Mouse (Mus musculus): ENCODE results near the gene BC051019. TPM values are rescaled to one million over a fixed set of nuclear protein-coding genes. Genes with fewer than 3 reads are reported as not detected.
A peak's percentile ranks its signal among the peaks of the same experiment; 100 is the strongest.

BC051019 gene
- under 1 TPM in 1 of 2 experiments, not detected in 1; 0.64 TPM for total RNA-seq (2021)
- long read RNA-seq, experiment 1, result 0 reads
- long read RNA-seq, experiment 2, result 0 reads

DNA sequence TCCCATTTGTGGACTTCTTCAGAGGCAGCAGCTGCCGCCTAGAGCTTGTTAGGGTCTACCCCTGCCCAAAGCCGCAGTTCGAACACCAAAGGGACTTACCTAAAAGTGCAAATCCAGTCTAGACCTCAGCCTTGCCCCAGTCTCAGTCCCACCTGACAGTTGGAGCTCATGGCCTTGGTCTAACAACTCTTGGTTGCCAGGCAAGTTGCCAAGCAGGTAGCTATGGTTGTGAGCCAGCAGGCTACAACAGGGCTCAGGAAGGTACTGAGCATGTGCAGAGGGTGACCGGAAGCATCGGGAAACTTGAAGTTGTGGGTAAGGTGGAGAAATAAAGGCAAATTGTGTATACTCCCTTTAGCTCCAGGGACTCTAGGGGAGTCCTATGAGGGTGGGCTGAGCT, at the start of gene BC051019:
BC051019 (minus strand) TSS at position 154 of the 400 bp plus-strand sequence.
- no peak for DNase-seq

DNA sequence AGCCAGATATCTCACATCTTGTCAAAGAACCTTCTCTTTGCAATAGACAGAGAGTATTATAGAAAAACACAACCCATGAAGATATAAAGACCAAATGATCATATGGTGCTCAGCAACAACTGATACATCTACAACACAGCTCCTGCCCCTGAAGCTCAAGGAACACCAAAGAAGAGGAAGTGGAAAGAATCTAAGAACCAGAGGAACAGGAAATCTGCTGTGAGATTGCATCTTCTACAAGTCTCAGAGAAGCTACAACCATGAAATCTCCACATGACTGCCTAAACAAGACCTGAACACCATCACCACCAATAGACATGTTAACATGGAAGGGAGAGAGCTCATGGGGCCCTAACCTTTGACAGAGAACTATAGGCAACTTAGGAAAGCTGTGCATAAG, 48.6 kb upstream of the BC051019 start:
- no peak for DNase-seq

DNA sequence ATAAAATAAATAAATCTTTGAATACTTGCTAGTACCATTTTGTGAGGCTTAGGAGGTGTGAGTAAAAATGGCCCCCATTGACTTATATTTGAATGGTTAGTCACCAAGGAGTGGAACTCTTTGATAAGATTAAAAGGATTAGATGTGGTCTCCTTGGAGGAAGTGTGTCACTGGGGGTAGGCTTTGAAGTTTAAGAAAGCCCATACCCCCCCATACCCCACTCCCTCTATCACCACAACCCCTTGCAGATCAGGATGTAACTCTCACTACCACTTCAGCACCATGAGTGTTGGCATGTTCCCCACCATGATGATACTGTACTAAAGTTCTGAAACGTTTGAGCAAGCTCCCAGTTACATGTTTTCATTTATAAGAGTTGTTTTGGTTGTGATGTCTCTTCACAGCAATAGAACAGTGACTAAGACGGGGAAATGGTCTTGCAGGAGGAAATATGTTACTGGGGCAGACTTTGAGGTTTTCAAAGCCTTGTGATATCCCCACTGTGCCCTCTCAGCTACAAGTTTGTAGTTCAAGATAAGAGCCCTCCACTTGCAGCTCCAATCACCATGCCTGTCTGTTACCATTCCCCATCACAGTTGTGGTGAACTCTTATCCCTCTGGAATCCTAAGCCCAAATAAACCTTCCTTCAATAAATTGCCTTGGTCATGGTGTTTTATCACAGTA, 45.2 kb upstream of the BC051019 start:
- DNase-seq, result no peak

DNA sequence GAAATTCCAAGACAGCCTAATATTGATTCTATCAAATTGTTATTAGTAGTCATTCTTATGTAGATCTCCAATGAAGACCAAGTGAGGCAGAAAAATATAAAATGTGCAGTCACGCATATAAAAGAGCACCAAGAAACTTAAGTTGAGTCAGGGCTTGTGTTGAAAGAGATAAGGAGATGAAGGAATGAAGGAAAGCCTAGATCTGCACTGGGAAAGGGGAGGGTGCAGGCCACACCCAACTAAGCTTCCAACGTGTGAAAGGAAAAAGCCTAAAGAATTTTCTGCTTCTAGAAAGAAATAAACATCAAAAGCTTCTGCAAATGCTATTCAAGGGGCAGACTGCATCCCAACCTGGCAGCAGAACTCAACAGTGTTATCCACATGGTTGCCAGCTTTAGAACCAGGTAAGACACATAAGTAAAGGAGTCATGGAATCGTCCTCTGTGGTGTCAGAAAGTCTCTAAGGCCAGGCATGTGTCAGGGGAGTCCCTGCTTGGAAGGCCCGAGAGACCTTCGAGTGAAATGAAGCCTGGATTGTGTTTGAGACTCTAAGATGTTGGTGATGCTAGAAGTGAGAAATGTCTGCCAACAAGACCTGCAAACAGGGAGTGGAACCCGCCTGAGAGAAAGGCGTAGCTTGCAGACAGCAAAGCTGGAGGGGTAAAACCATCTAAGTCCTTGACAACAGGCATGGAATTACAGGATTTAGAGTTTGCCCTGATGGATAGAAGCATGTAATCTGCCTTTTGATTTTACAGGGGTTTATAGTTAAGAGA, 44.1 kb upstream of the BC051019 start:
- DNase-seq, result no peak

DNA sequence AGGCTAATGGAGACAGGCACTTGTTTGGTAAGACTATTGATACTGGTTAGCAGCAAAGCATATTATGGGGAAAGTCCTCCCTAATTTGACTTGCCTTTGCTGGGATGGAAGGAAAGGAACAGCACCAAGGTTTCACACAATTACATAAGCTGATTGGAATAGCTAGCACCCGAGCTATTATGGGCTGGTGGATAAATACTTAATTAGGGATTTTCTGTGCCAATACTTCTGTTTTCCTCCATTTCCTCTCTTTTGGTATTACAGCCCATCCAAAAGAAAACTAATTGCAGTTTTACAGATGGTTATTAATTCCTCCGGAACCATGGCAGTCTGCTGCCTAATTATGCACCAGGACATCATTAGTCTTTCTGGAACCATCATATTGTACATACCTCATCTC, 40.4 kb upstream of the BC051019 start:
- no peak for DNase-seq

DNA sequence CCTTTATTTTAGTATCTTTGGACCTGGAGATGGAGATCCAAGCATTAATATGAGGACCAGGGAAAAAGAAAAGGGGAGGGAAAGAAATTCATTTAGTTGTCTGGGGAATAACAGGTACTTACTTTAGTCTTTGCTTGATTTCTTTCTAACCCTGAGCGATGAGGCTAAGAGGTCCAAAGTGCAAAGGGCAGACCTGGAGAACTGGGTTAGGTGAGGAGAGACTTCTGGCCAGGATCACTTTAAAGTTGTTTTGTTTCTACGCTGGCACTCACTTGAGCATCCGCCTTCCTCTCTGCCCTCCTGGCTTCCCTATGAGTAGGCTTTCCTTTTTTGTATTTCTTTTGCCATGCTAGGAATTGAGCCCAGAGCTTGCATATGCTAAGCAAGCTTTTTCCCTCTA, 32.6 kb upstream of the BC051019 start:
- DNase-seq, result no peak

DNA sequence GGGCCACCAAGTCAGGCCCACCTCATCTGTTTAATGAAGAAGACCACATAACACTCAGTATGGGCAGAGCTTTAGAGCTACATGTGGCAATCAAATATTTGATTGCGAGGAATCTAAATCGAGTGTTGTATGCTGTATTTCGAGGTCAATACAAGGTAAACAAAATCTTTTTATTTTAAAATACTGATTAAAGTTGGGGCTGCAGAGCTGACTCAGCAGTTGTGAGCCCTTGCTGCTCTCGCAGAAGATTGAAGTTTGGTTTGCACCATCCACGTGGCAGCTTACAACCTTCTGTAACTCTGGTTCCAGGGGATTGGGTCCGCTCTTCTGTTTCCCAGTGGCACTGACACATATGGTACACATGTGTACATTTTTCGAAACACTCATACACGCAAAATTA, 30.4 kb upstream of the BC051019 start:
- DNase-seq, result no peak

DNA sequence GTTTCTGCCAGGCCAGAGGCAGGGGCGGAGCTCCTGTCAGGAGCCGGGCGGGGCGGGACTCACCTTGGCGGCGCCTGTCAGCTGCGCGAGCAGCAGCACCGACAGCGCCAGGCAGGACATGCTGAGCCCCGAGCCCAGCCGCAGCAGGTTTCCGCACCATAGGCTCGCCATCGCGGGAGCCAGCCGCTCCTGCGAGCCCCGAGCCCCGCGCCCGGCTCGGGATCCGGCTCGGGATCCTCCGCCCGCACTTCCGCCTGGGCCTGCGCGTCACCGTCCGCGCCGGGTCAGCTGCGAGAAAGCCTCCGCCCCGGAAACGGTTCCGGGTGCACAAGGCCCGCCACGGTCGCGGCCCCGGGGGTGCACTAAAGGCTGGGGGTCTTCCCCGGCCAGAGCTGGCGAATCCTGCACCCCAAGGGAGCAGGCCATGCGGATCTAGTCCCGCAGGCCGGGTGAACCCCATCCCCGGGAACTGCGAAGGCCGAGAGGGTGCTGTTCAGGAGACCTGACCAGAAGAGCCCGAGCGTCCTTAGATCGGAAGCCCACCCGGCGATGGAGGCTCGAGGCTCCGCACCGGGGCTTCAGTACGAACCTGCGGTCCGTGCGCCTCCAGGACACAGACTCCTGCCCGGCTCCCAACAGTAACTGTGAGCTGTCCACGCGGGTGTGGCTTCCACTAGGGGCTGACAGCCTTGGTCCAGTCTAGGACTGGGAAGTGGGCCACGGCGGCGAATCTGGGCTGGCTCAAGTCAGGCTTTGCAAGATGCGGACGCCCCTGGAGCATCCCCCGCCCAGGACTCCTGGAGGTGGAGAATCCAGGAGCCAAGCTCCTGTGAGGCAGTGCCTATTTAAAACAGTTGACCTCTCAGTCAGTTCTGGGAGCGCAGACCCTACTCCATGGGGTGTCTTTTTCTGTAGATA, 28.6 kb upstream of the BC051019 start, which contains the start of gene Tmem9b:
Tmem9b (minus strand) TSS at position 868 of the 918 bp plus-strand sequence.
- DNase-seq, result peak; percentile 88 to 89

DNA sequence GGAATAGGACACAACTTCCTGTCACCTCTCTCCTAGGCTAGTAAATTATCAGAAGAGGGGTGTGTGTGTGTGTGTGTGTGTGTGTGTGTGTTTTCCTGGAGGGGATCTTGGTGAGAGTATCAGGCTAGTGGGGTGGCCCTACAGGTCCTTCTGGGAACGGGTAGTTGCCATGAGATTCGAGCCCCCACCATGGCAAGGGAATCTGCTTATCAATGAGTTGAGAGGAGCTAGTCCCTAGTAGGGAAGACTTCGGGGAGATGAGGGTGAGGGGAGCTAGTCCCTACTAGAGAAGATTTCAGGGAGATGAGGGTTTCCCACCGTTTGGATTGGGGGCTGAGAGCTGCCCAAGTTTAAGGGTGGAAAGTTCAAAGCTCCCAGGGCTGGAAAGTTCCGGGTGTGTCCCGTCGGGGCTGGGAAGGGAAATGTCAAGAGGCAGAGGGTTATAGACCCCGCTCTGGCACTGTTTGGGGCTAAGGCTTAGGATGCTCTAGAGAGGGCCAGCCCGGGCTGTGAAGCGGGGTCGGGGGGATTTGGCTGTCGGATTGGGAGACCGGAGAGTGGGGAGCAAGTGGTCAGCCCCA, 27.9 kb upstream of the BC051019 start:
- no peak for DNase-seq

DNA sequence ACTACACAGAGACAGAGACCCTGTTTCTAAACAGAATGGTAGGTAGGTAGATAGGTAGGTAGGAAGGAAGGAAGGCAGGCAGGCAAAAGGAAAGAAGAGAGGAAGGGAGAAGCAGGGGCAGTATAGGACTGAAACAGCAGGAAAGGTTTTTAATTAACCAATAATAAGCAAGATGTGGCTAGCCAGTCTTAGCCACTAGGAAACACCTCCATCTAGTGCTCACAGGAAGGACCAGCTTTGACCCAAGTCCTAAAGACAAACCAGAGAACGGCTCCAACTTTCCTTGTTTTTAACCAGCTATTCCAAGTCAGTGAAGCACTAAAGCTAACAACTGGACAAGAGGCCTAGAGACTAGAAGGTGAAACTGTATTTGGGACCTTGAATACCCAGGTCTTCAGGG, 24.1 kb upstream of the BC051019 start:
- no peak for DNase-seq

DNA sequence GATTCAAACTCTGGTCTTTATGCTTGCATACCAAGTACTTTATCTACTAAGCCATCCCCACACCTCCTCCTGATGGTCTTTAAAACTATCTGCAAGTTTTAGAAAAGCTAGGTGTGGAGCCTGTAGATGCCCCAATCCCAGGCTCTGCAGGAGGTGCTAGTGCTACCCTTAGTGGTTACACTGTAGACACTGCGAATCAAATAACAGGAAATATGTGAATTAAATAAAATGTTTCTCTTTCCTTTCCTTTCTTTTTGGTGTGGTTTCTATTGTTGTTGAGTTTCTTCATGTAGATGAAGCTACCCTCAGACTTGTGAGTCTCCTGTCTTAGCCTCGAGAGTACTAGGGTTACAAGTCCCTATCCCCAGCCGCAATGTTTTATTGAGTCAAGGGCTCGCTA, 18.1 kb upstream of the BC051019 start:
- DNase-seq, result no peak

DNA sequence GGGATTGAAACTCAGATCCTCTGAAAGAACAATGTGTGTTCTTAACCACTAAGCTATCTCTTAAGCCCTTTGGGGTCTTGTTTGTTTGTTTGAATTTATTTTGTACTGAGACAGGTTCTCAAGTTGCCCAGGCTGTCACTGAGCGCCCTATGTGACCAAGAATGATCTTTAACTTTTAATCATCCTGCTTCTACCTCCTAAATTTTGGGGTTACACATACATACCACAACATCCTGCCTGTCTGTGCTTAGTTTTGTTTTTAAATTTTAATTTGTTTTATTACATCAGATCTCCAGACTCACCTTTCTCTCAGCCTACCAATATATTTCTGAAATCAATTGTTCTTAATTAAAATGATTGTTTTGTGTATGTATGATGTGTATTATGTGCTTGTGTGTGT, 17.4 kb upstream of the BC051019 start:
- DNase-seq, result no peak

DNA sequence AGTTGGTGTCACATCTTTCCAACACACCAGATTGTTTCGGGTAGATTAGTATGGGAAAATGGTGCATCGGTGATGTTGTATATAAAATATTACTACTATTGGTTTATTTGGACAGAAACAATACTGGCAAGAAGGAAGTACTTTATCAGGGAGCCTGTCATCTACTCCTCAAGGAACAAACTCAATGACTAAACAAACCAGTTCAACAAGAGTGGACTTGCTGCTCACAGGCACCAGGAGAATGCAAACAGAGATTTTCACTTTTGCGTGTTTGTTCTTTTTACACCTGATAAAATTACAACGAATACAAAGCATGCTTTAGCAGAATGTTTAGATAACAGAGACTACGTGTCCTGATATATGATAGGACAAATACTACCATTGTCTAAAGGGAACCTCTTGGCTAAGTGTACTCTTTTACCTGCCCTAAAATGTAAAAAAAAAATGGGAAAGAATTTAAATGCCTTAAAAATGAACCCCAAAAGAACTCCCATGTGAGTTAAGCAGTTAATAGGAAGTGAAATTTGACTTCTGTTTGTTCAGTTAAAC, 16.2 kb upstream of the BC051019 start:
- DNase-seq, result no peak

DNA sequence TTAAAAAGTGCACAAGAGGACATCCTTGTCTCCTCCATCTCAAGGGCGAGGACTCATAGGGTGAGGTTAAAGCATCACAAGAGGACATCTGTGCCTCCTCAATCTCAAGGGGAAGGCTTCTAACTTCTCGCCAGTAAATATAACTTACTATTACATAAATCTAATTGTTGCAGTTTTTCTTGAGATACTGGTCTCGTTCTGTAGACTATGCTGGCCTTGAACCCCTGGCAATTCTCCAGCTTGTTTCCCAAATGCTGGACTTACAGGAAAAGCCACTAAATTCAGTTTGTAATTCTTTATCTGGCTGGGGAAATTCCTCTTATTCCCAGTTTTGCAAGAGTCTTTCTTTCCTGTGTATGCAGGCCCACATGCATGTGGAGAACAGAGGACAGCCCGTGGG, 11.2 kb upstream of the BC051019 start:
- DNase-seq, result no peak

DNA sequence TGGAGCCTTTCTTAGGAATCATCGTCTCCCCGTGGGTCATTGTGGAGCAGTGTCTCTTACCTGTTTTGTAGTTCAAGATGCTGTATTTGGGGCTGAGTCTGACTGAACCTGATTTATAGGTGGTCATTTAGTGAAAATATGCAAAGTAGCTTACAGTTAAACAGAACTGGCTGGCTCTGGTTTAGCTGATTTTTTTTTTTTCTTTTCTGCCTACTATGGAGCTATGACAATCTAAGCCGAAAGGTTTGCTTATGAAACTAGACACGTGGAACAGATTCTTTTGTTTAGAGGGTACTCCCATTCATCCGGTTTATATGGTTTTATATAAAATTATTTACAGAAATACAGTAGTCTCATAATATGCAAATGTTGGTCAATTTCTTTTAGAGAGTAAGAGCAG, 8.0 kb upstream of the BC051019 start, which contains the start of gene Ascl3:
Ascl3 (minus strand) TSS at position 101 of the 400 bp plus-strand sequence.
- DNase-seq, result no peak

DNA sequence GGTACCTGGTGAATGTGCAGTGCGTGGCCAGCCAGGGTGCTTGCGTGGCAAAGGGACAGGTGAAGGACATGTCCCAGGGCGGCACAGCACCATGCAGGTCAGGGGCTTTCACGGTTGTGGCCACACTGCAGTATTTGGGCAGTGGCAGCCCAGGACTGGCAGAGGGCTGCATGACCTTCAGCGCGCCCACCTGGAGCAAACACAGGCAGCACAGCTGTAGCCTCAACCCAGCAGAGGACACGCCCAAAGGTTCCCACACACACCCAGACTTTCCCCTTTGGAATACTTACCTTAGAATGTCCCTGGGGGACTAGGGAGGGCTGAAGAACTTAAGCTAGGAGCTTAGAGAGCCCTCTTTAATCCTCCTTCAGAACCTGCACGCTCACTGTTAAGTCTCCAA, 536 bp downstream of the BC051019 start:
- DNase-seq, result no peak

DNA sequence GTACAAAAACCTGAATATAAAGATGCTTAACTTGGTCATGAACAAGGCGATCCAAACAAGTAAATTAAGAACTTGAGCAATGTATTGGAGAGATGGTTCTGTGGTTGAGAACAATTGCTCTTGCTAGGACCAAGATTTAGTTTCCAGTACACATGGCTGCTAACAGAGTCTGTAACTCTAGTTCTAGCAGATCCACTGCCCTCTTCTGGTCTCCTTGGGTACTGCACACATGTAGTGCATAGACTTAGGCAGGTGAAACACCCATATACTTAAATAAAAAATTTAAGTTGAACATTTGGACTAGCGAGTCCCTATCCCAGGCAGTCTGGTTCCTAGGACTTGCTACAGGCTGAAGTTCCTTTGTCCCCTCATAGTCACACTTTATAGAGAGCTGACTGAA, 1.0 kb downstream of the BC051019 start:
- no peak for DNase-seq

DNA sequence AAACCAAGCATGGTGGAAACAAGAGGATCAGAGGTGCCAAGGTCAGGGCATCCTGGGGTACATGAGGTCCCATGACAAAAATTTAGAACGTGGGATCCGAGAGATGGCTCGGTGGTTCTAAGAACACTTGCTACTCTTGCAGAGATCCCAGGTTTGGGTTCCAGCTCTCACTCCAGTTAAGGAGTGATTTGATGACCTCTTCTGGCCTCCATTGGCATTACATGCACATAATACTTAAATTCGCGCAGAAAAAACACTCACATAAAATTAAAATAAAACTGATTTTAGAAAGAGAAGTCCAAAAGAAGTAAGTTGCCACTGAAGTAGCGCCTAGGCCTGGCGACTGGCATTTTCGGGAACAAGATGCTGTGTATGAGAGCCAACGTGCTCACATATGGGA, 4.4 kb downstream of the BC051019 start:
- DNase-seq, result peak; percentile 27 to 67

DNA sequence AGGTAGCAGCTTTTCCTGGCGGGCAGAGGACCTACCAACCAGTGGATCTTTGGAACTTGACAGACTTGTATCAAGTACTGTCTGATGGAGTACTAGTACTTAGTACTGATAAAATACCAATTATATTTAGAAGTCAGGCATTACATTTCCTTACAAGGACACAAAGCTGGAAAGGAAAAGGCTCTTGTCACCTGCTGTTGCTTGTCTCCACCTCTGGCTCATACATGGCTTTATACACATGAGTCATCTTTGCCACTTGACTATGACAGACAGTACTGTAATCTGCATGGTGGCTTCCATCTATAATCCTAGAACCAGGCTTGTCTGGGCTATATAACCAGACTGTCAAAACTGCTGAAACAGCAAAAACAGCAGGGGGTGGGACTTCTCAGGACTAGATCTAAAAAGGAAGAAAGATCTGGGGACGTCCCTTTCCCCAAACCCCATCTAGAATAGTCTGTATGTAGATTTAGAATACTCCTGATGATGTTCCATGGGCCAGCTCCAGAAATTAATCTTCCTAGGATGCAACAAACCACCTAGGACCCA, 10.1 kb downstream of the BC051019 start:
- no peak for DNase-seq

DNA sequence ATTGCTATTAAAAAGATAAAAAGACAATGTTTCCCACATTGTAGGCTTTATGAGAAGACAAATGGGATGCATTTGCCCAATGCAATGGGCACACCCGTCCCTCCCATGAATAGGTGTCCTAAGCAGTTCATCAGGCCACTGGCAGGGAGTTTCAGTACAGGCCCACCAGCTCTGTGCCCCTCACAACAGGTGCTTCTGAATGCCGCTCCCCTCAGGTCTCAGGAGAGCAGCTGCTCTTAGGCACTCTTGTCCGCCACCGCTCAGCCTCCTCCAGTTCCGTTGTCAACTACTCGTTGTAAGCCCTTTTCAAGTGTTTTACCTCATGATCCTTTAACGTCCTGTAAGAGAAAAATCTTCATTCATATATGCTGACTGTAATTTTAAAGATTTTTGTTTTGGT, 11.5 kb downstream of the BC051019 start:
- no peak for DNase-seq

DNA sequence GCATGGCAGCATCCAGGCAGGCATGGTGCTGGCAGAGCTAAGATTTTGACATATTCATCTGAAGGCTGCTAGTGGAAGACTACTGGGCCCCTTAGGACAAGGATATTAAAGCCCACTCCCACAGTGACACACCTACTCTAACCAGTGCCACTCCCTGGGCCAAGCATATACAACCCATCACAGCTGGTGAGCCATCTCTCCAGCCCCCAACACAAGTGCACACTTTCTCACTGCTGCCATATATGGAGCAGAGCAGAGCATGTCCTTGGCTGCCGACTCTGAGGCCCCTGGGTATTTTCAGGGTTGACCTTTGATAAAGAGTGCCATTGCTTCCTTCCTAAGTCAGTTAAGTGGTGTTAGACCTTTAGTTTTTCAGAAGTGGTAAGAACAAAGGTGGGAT, 13.6 kb downstream of the BC051019 start:
- no peak for DNase-seq
